In genomic region chr5:122625565-122626252, GRCm38 (mm10) we compare ENCODE assay signal across 21 mouse cellular contexts. TPM values are rescaled to one million over a fixed set of nuclear protein-coding genes. Genes with fewer than 3 reads are reported as not detected.
A peak's percentile ranks its signal among the peaks of the same experiment; 100 is the strongest.
DNase-seq lines count a peak whose midpoint lies in the region; ATAC-seq and TF ChIP-seq lines count a peak whose summit lies in the region.
"Had no signal": no experiment of that assay in that cellular context is flagged by ENCODE, and none has a peak within 500 bp of the region (broad histone marks: within the 10 kb centered on the region; RNA-seq: fewer than 3 reads in every experiment).

No protein-coding gene starts in this region.

- no peak overlapping the region for H3K4me3 ChIP-seq in forebrain, postnatal 0 days (ENCODE audit: low read depth, low read length)
- no peak overlapping the region for H3K4me3 ChIP-seq in forebrain, embryonic 12.5 days (replicated peaks)
- peak overlapping the region; percentile 86 for H3K4me3 ChIP-seq in testis, adult 2 months (ENCODE audit: control insufficient read depth, low read depth, low read length)
- H3K4me3 ChIP-seq: embryonic facial prominence, embryonic 15.5 days; hindbrain, embryonic 13.5 days had no signal

- DNase-seq in forebrain, postnatal 0 days = no peak
- DNase-seq in testis, postnatal 10 days (ENCODE audit: low spot score) = no peak
- peak; percentile 80 for DNase-seq in ZHBTc4 (ENCODE audit: low read depth, low spot score)
- no peak for DNase-seq in gastrocnemius, postnatal 10 days
- DNase-seq in kidney, postnatal 36 days = no peak
- DNase-seq: cerebellum, adult 2 months; cerebellum, postnatal 36 days; gastrocnemius, postnatal 36 days; kidney, adult 2 months; kidney, postnatal 25 days; lung, adult 18-20 months; lung, postnatal 36 days; right cerebral cortex, adult 18-20 months; thymus, adult 18-20 months had no signal

- no peaks in the 10 kb centered on the region for H3K4me1 ChIP-seq in forebrain, postnatal 0 days (ENCODE audit: insufficient read depth)
- H3K4me1 ChIP-seq in forebrain, embryonic 12.5 days = no peaks in the 10 kb centered on the region; the same call in 1 of the 2 replicates
- peaks cover 16% of the 10 kb centered on the region for H3K4me1 ChIP-seq in testis, adult 2 months (ENCODE audit: control insufficient read depth, insufficient read depth, low read length)

- WGBS in forebrain, postnatal 0 days = 86% methylated on average over 14 of the region's 14 CpGs
- 89% methylated on average over 14 of the region's 14 CpGs for WGBS in forebrain, embryonic 12.5 days

- no peak for TF ChIP-seq POLR2A in testis, adult 2 months (IDR thresholded peaks at IDR 0.05; ENCODE audit: control insufficient read depth, low read depth, low read length)

- H3K9me3 ChIP-seq in forebrain, postnatal 0 days (ENCODE audit: low read length) = no peaks in the 10 kb centered on the region
- no peaks in the 10 kb centered on the region for H3K9me3 ChIP-seq in forebrain, embryonic 12.5 days
- H3K9me3 ChIP-seq: embryonic facial prominence, embryonic 15.5 days; hindbrain, embryonic 13.5 days had no signal

- no peaks in the 10 kb centered on the region for H3K36me3 ChIP-seq in forebrain, postnatal 0 days (ENCODE audit: insufficient read depth)
- no peaks in the 10 kb centered on the region for H3K36me3 ChIP-seq in forebrain, embryonic 12.5 days (replicated peaks)
- no peaks in the 10 kb centered on the region for H3K36me3 ChIP-seq in testis, adult 2 months (ENCODE audit: control insufficient read depth, insufficient read depth, low read length)
- H3K36me3 ChIP-seq: embryonic facial prominence, embryonic 15.5 days; hindbrain, embryonic 13.5 days had no signal

- H3K27me3 ChIP-seq in forebrain, postnatal 0 days (ENCODE audit: insufficient read depth, low read length) = no peaks in the 10 kb centered on the region
- H3K27me3 ChIP-seq in forebrain, embryonic 12.5 days = no peaks in the 10 kb centered on the region
- H3K27me3 ChIP-seq in testis, adult 2 months (ENCODE audit: control insufficient read depth, insufficient read depth, low read length) = no peaks in the 10 kb centered on the region
- H3K27me3 ChIP-seq: embryonic facial prominence, embryonic 15.5 days; hindbrain, embryonic 13.5 days had no signal

- H3K27ac ChIP-seq in forebrain, postnatal 0 days (ENCODE audit: low read depth, low read length) = no peak overlapping the region
- no peak overlapping the region for H3K27ac ChIP-seq in forebrain, embryonic 12.5 days
- H3K27ac ChIP-seq in testis, adult 2 months (ENCODE audit: control insufficient read depth, insufficient read depth, low read depth, low read length) = peak overlapping the region; percentile 69
- H3K27ac ChIP-seq: embryonic facial prominence, embryonic 15.5 days; hindbrain, embryonic 13.5 days had no signal

- no peak for TF ChIP-seq CTCF in forebrain, postnatal 0 days (IDR thresholded peaks at IDR 0.05; ENCODE audit: low read depth)
- no peak for TF ChIP-seq CTCF in testis, adult 2 months (IDR thresholded peaks at IDR 0.05; ENCODE audit: control insufficient read depth, insufficient read depth, insufficient replicate concordance, low read depth, low read length)

- no peak overlapping the region for H3K4me2 ChIP-seq in forebrain, postnatal 0 days (ENCODE audit: low read depth)
- H3K4me2 ChIP-seq in forebrain, embryonic 12.5 days = no peak overlapping the region
- H3K4me2 ChIP-seq: embryonic facial prominence, embryonic 15.5 days; hindbrain, embryonic 13.5 days; liver, embryonic 11.5 days had no signal

- H3K9ac ChIP-seq in forebrain, postnatal 0 days = no peak overlapping the region
- no peak overlapping the region for H3K9ac ChIP-seq in forebrain, embryonic 12.5 days
- H3K9ac ChIP-seq: embryonic facial prominence, embryonic 15.5 days; hindbrain, embryonic 13.5 days had no signal

- ATAC-seq in forebrain, postnatal 0 days = 0 out of 2 replicates have a peak, but pooled peaks have one; percentile 18
- no peak for ATAC-seq in forebrain, embryonic 12.5 days (ENCODE audit: low FRiP score)
- ATAC-seq in erythroblast, adult 5-6 weeks (replicated peaks; ENCODE audit: low FRiP score, poor library complexity, severe bottlenecking) = no peak
- ATAC-seq: inflammation-experienced regulatory T-cells, adult 6 months had no signal

RNA-seq across cellular contexts. Expression of gene Ift81, which starts 11.4 kb away (rescaled TPM):
- total RNA-seq in forebrain, postnatal 0 days (2014; rRNA removed) = 46.0 and 48.1 TPM in 2 replicates
- polyA plus RNA-seq in forebrain, postnatal 0 days (2015; fragmentation: Nextera tagmentation; extraction: Ambion mirVana) = 62.9 and 67.0 TPM in 2 replicates
- polyA plus RNA-seq in forebrain, embryonic 12.5 days (2016; fragmentation: Nextera tagmentation; extraction: Ambion mirVana) = 54.7 and 55.6 TPM in 2 replicates
- 21.6 and 30.8 TPM in 2 replicates for polyA plus RNA-seq in testis, adult 2 months (2012; rRNA removed)
- total RNA-seq in gastrocnemius, postnatal 10 days (2021) = 1 to 10 TPM; 7.0 to 7.9 TPM
- total RNA-seq in erythroblast, adult 5-6 weeks (2015; ENCODE audit: low replicate concordance) = not detected in 2 replicates
- 0.51 TPM in 1 of 2 replicates, not detected in the other for total RNA-seq in erythroblast, adult 5-6 weeks (2017; ENCODE audit: low replicate concordance)

RNA-seq across cellular contexts. Expression of gene P2rx7, which starts 18.0 kb away (rescaled TPM):
- total RNA-seq in forebrain, postnatal 0 days (2014; rRNA removed) = 6.0 and 7.2 TPM in 2 replicates
- 1.9 and 2.7 TPM in 2 replicates for polyA plus RNA-seq in forebrain, postnatal 0 days (2015; fragmentation: Nextera tagmentation; extraction: Ambion mirVana)
- 0.77 and 0.90 TPM in 2 replicates for polyA plus RNA-seq in forebrain, embryonic 12.5 days (2016; fragmentation: Nextera tagmentation; extraction: Ambion mirVana)
- 5.0 and 6.7 TPM in 2 replicates for polyA plus RNA-seq in testis, adult 2 months (2012; rRNA removed)
- 1 to 10 TPM; 4.4 to 5.9 TPM for total RNA-seq in gastrocnemius, postnatal 10 days (2021)
- 2.1 and 2.9 TPM in 2 replicates for total RNA-seq in erythroblast, adult 5-6 weeks (2015; ENCODE audit: low replicate concordance)
- 1.8 and 2.1 TPM in 2 replicates for total RNA-seq in erythroblast, adult 5-6 weeks (2017; ENCODE audit: low replicate concordance)

Comparison
In these comparisons a context has a peak if more than half of its experiments do, and no peak if none do; other contexts are left out.
1. RNA of gene Ift81, which starts 11.4 kb away (total RNA-seq): 46.0 to 48.1 TPM in forebrain, postnatal 0 days and 7.0 to 7.9 TPM in gastrocnemius, postnatal 10 days; 0.51 TPM in erythroblast, adult 5-6 weeks; every median in the first group is over 4 times any median in the second.